Mouse (Mus musculus): ENCODE results near the gene Agfg2. TPM values are rescaled to one million over a fixed set of nuclear protein-coding genes. Genes with fewer than 3 reads are reported as not detected.

Agfg2 gene
- polyA plus RNA-seq, 1 experiment from 2014 or later: 23.5 TPM

- Histone ChIP-seq H3K27ac (ENCODE audit: low read depth, low read length) (no peak overlapping the region), H3K4me1 (replicated peaks; ENCODE audit: control insufficient read depth, insufficient read depth, low read length) (0 out of 2 replicates have a peak, but pooled peaks cover 2% of the 10 kb centered on the region), H3K36me3 (ENCODE audit: control insufficient read depth, insufficient read depth, low read length) (no peaks in the 10 kb centered on the region; the same call in 1 of the 2 replicates), H3K4me3 (ENCODE audit: low read depth, low read length) (no peak overlapping the region), H3K27me3 (ENCODE audit: control insufficient read depth, insufficient read depth, low read length) (no peaks in the 10 kb centered on the region), H3K9ac (ENCODE audit: low read length) (no peak overlapping the region), H3K4me2 (ENCODE audit: low read depth, low read length, severe bottlenecking) (no peak overlapping the region), H3K9me3 (ENCODE audit: control insufficient read depth, low read length) (no peaks in the 10 kb centered on the region)
- no peak for ATAC-seq (replicated peaks; ENCODE audit: low FRiP score)
- 98% methylated on average over 8 of the region's 8 CpGs for WGBS
- no peak for DNase-seq (ENCODE audit: low spot score)
Observed at GRCm38 (mm10) chr5:137674786-137675185, 9.7 kb downstream of the Agfg2 start.

DNA sequence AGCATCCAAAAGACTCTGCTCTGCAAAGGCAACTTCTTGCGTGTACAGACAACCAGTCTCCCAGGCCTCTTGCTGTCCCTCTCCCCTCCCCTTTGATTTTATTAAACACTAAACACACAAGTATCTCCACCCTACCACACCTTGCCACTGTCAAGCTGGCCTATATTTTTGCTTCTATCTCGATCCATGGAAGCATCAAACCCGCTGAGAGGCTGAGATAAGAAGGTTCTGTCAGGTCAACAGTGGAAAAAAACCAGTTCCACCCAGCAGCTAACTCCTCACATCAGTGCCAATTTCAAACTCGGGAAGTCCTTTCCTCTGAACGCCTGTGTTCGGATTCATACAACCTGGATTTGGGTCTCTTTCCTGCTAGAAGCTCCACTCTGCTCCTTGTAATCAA, 11.5 kb downstream of the Agfg2 start:
- no peaks in the 10 kb centered on the region; the same call in 1 of the 2 replicates for H3K36me3 ChIP-seq (ENCODE audit: control insufficient read depth, insufficient read depth, low read length)
- 91% methylated on average over 6 of the region's 6 CpGs for WGBS
- no peak overlapping the region for H3K27ac ChIP-seq (ENCODE audit: low read depth, low read length)
- no peak overlapping the region for H3K4me2 ChIP-seq (ENCODE audit: low read depth, low read length, severe bottlenecking)
- no peak overlapping the region for H3K4me3 ChIP-seq (ENCODE audit: low read depth, low read length)
- H3K9ac ChIP-seq (ENCODE audit: low read length): no peak overlapping the region
- ATAC-seq (replicated peaks; ENCODE audit: low FRiP score) (no peak), DNase-seq (ENCODE audit: low spot score) (no peak)
- H3K4me1 ChIP-seq (replicated peaks; ENCODE audit: control insufficient read depth, insufficient read depth, low read length): 0 out of 2 replicates have a peak, but pooled peaks cover 2% of the 10 kb centered on the region
- no peaks in the 10 kb centered on the region for H3K9me3 ChIP-seq (ENCODE audit: control insufficient read depth, low read length)
- no peaks in the 10 kb centered on the region for H3K27me3 ChIP-seq (ENCODE audit: control insufficient read depth, insufficient read depth, low read length)

DNA sequence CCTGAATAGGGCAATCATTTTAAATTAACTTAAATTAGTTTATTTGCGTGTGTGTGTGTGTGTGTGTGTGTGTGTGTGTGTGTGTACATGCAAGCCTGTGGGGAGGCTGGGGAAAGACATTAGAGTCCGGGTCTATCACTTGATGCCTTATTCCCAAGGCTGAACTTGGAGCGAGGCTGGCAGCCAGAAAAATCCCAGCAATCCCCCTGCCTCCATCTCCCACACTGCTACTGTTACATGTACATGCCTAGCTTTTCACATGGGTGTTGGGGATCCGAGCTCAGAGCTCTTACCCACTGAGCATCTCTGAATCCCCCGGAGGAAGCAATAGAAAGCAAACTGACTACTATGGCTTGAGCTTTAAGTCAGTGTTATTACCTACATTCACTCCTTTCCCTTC, 12.2 kb downstream of the Agfg2 start:
- no peak for ATAC-seq (replicated peaks; ENCODE audit: low FRiP score)
- Histone ChIP-seq H3K27ac (ENCODE audit: low read depth, low read length) (no peak overlapping the region), H3K4me1 (replicated peaks; ENCODE audit: control insufficient read depth, insufficient read depth, low read length) (0 out of 2 replicates have a peak, but pooled peaks cover 2% of the 10 kb centered on the region), H3K4me2 (ENCODE audit: low read depth, low read length, severe bottlenecking) (no peak overlapping the region), H3K9ac (ENCODE audit: low read length) (no peak overlapping the region), H3K27me3 (ENCODE audit: control insufficient read depth, insufficient read depth, low read length) (no peaks in the 10 kb centered on the region), H3K36me3 (ENCODE audit: control insufficient read depth, insufficient read depth, low read length) (no peaks in the 10 kb centered on the region; the same call in 1 of the 2 replicates), H3K4me3 (ENCODE audit: low read depth, low read length) (no peak overlapping the region), H3K9me3 (ENCODE audit: control insufficient read depth, low read length) (no peaks in the 10 kb centered on the region)
- no peak for DNase-seq (ENCODE audit: low spot score)
- WGBS: 87% methylated on average over 5 of the region's 5 CpGs

- no peaks in the 10 kb centered on the region for H3K27me3 ChIP-seq (ENCODE audit: control insufficient read depth, insufficient read depth, low read length)
- no peaks in the 10 kb centered on the region for H3K9me3 ChIP-seq (ENCODE audit: control insufficient read depth, low read length)
- ATAC-seq (replicated peaks; ENCODE audit: low FRiP score) (no peak), DNase-seq (ENCODE audit: low spot score) (no peak)
- no peak overlapping the region for H3K4me3 ChIP-seq (ENCODE audit: low read depth, low read length)
- WGBS: 64% methylated on average over 9 of the region's 9 CpGs
- H3K4me2 ChIP-seq (ENCODE audit: low read depth, low read length, severe bottlenecking): no peak overlapping the region
- H3K36me3 ChIP-seq (ENCODE audit: control insufficient read depth, insufficient read depth, low read length): no peaks in the 10 kb centered on the region
- H3K9ac ChIP-seq (ENCODE audit: low read length): no peak overlapping the region
- H3K4me1 ChIP-seq (replicated peaks; ENCODE audit: control insufficient read depth, insufficient read depth, low read length): 0 out of 2 replicates have a peak, but pooled peaks cover 2% of the 10 kb centered on the region
- H3K27ac ChIP-seq (ENCODE audit: low read depth, low read length): no peak overlapping the region
Observed at GRCm38 (mm10) chr5:137671443-137672240, 12.9 kb downstream of the Agfg2 start.

DNA sequence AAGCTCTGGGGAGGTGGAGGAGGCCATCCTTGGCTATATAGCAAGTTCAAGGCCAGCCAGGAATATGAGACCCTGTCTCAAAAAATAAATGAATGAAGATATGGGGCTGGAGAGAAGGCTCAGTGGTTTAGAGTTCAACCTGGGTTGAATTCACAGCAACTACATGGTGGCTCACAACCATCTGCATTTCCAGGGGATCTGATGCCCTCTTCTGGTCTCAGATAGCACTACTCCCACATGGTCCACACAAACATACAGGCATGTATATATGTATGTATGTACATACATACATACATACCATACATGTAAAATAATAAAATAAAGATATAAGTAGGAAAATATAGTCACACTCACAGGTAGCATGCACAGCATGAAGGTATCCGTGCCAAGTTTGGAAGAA, 14.3 kb downstream of the Agfg2 start:
- WGBS: 95% methylated on average over 1 of the region's 1 CpGs
- no peaks in the 10 kb centered on the region for H3K27me3 ChIP-seq (ENCODE audit: control insufficient read depth, insufficient read depth, low read length)
- H3K9me3 ChIP-seq (ENCODE audit: control insufficient read depth, low read length): no peaks in the 10 kb centered on the region
- no peak overlapping the region for H3K9ac ChIP-seq (ENCODE audit: low read length)
- no peak for DNase-seq (ENCODE audit: low spot score)
- H3K27ac ChIP-seq (ENCODE audit: low read depth, low read length): no peak overlapping the region
- no peak overlapping the region for H3K4me2 ChIP-seq (ENCODE audit: low read depth, low read length, severe bottlenecking)
- no peak overlapping the region for H3K4me3 ChIP-seq (ENCODE audit: low read depth, low read length)
- no peak for ATAC-seq (replicated peaks; ENCODE audit: low FRiP score)
- 0 out of 2 replicates have a peak, but pooled peaks cover 2% of the 10 kb centered on the region for H3K4me1 ChIP-seq (replicated peaks; ENCODE audit: control insufficient read depth, insufficient read depth, low read length)
- no peaks in the 10 kb centered on the region; the same call in 1 of the 2 replicates for H3K36me3 ChIP-seq (ENCODE audit: control insufficient read depth, insufficient read depth, low read length)

DNA sequence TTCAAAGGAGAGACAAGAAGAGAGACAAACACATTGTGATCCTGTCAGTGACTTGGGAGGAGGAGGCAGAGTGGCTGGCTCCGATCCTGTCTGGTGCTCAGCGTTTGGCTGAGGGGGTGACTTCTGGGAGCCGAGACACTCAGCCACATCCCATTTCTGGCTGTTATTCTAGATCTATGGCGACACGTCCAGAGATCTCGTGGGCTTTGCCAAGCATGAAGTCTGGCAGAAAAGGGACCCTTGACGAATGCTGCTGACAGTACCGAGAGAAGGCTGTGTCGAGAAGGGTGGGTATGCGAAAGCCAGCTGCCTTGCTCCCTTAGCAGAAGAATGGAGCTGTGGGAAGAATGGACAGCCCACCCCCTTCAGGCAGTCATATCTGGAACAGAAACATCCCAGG, 15.6 kb downstream of the Agfg2 start:
- H3K4me3 ChIP-seq (ENCODE audit: low read depth, low read length): no peak overlapping the region
- H3K9me3 ChIP-seq (ENCODE audit: control insufficient read depth, low read length): no peaks in the 10 kb centered on the region
- no peaks in the 10 kb centered on the region for H3K27me3 ChIP-seq (ENCODE audit: control insufficient read depth, insufficient read depth, low read length)
- no peak overlapping the region for H3K27ac ChIP-seq (ENCODE audit: low read depth, low read length)
- H3K4me2 ChIP-seq (ENCODE audit: low read depth, low read length, severe bottlenecking): no peak overlapping the region
- no peaks in the 10 kb centered on the region; the same call in 1 of the 2 replicates for H3K36me3 ChIP-seq (ENCODE audit: control insufficient read depth, insufficient read depth, low read length)
- 90% methylated on average over 10 of the region's 10 CpGs for WGBS
- ATAC-seq (replicated peaks; ENCODE audit: low FRiP score): no peak
- DNase-seq (ENCODE audit: low spot score): no peak
- H3K4me1 ChIP-seq (replicated peaks; ENCODE audit: control insufficient read depth, insufficient read depth, low read length): 0 out of 2 replicates have a peak, but pooled peaks cover 2% of the 10 kb centered on the region
- no peak overlapping the region for H3K9ac ChIP-seq (ENCODE audit: low read length)

- Histone ChIP-seq H3K4me3 (ENCODE audit: low read depth, low read length) (no peak overlapping the region), H3K9ac (ENCODE audit: low read length) (no peak overlapping the region), H3K27ac (ENCODE audit: low read depth, low read length) (no peak overlapping the region), H3K9me3 (ENCODE audit: control insufficient read depth, low read length) (no peaks in the 10 kb centered on the region), H3K36me3 (ENCODE audit: control insufficient read depth, insufficient read depth, low read length) (peaks cover 12% of the 10 kb centered on the region; the same call in 1 of the 2 replicates), H3K27me3 (ENCODE audit: control insufficient read depth, insufficient read depth, low read length) (no peaks in the 10 kb centered on the region), H3K4me1 (replicated peaks; ENCODE audit: control insufficient read depth, insufficient read depth, low read length) (no peaks in the 10 kb centered on the region), H3K4me2 (ENCODE audit: low read depth, low read length, severe bottlenecking) (no peak overlapping the region)
- 73% methylated on average over 9 of the region's 9 CpGs for WGBS
- DNase-seq (ENCODE audit: low spot score) (no peak), ATAC-seq (replicated peaks; ENCODE audit: low FRiP score) (no peak)
Observed at GRCm38 (mm10) chr5:137663057-137663456, 21.5 kb downstream of the Agfg2 start.

GRCm38 (mm10) chr5:137660064-137660688, 24.4 kb downstream of the Agfg2 start:
- ATAC-seq (replicated peaks; ENCODE audit: low FRiP score) (no peak), DNase-seq (ENCODE audit: low spot score) (no peak)
- no peaks in the 10 kb centered on the region for H3K9me3 ChIP-seq (ENCODE audit: control insufficient read depth, low read length)
- no peak overlapping the region for H3K9ac ChIP-seq (ENCODE audit: low read length)
- H3K27me3 ChIP-seq (ENCODE audit: control insufficient read depth, insufficient read depth, low read length): no peaks in the 10 kb centered on the region
- 90% methylated on average over 6 of the region's 6 CpGs for WGBS
- no peaks in the 10 kb centered on the region for H3K4me1 ChIP-seq (replicated peaks; ENCODE audit: control insufficient read depth, insufficient read depth, low read length)
- no peak overlapping the region for H3K27ac ChIP-seq (ENCODE audit: low read depth, low read length)
- H3K4me2 ChIP-seq (ENCODE audit: low read depth, low read length, severe bottlenecking): no peak overlapping the region
- H3K4me3 ChIP-seq (ENCODE audit: low read depth, low read length): no peak overlapping the region
- H3K36me3 ChIP-seq (ENCODE audit: control insufficient read depth, insufficient read depth, low read length): peaks cover 12% of the 10 kb centered on the region; the same call in 1 of the 2 replicates

Data from forebrain, embryonic 11.5 days (tissue).